Mouse (Mus musculus) B cell, adult 2 months (primary cell): Measurements from ENCODE around the gene Snurf.

ENCODE experiments used
- DNase-seq, 2 experiments: peaks; one replicate each; pipeline ENCODE4 v3.0.0; 2022

The Snurf gene

GRCm38 (mm10) chr7:60004606-60005330 is at the start of gene Snurf, which contains the start of gene Gm38393:
TSS of gene Snurf (minus strand) at chr7:60005049.
TSS of gene Gm38393 (minus strand) at chr7:60005064.
- DNase-seq = no peak

- DNase-seq = no peak
Observed at GRCm38 (mm10) chr7:60047481-60048201, 42.8 kb upstream of the Snurf start.

- no peak for DNase-seq
Observed at GRCm38 (mm10) chr7:60013186-60013585, 8.3 kb upstream of the Snurf start.

GRCm38 (mm10) chr7:60007727-60008360 is 3.0 kb upstream of the Snurf start:
- DNase-seq = no peak

- DNase-seq = no peak
Observed at GRCm38 (mm10) chr7:60006262-60006661, 1.4 kb upstream of the Snurf start.

GRCm38 (mm10) chr7:60003921-60004605 is 786 bp downstream of the Snurf start:
- no peak for DNase-seq

GRCm38 (mm10) chr7:60003006-60003865 is 1.6 kb downstream of the Snurf start:
- DNase-seq = no peak

- DNase-seq = no peak
Observed at GRCm38 (mm10) chr7:59978646-59979045, 26.2 kb downstream of the Snurf start.
